Mouse (Mus musculus): Measurements from ENCODE around the gene Atp13a3. TPM values are rescaled to one million over a fixed set of nuclear protein-coding genes. Genes with fewer than 3 reads are reported as not detected.
"Not testable (repeated sequence)": the region's sequence is repeated elsewhere in the genome, so short reads cannot be mapped to it uniquely, and the experiment has no call there.

Gene Atp13a3
- polyA plus RNA-seq, 1 experiment from 2014 or later: 17.4 TPM

GRCm38 (mm10) chr16:30376237-30376636 lies 29.5 kb downstream of the Atp13a3 start:
- Histone ChIP-seq H3K27me3 (ENCODE audit: insufficient read depth, low read length) (no peaks in the 10 kb centered on the region), H3K27ac (ENCODE audit: low read depth) (no peak overlapping the region), H3K4me1 (ENCODE audit: insufficient read depth) (no peaks in the 10 kb centered on the region), H3K9ac (no peak overlapping the region), H3K36me3 (ENCODE audit: insufficient read depth) (no peaks in the 10 kb centered on the region), H3K4me3 (ENCODE audit: low read depth, low read length) (no peak overlapping the region), H3K9me3 (ENCODE audit: low read depth, low read length) (no peaks in the 10 kb centered on the region), H3K4me2 (no peak overlapping the region)
- 57% methylated on average over 3 of the region's 3 CpGs for WGBS
- no peak for DNase-seq
- ATAC-seq (ENCODE audit: insufficient read depth): no peak
- TF ChIP-seq CTCF (IDR thresholded peaks at IDR 0.05; ENCODE audit: low read depth): no peak

GRCm38 (mm10) chr16:30374927-30375326 lies 30.8 kb downstream of the Atp13a3 start:
- Histone ChIP-seq H3K36me3 (ENCODE audit: insufficient read depth) (no peaks in the 10 kb centered on the region), H3K4me3 (ENCODE audit: low read depth, low read length) (no peak overlapping the region), H3K9ac (no peak overlapping the region), H3K27me3 (ENCODE audit: insufficient read depth, low read length) (no peaks in the 10 kb centered on the region), H3K27ac (ENCODE audit: low read depth) (no peak overlapping the region), H3K4me2 (no peak overlapping the region), H3K9me3 (ENCODE audit: low read depth, low read length) (no peaks in the 10 kb centered on the region), H3K4me1 (ENCODE audit: insufficient read depth) (no peaks in the 10 kb centered on the region)
- DNase-seq: no peak
- ATAC-seq (ENCODE audit: insufficient read depth): no peak
- TF ChIP-seq CTCF (IDR thresholded peaks at IDR 0.05; ENCODE audit: low read depth): no peak
- 83% methylated on average over 3 of the region's 3 CpGs for WGBS

- Histone ChIP-seq H3K9ac (no peak overlapping the region), H3K9me3 (ENCODE audit: low read depth, low read length) (no peaks in the 10 kb centered on the region), H3K4me1 (ENCODE audit: insufficient read depth) (no peaks in the 10 kb centered on the region), H3K4me3 (ENCODE audit: low read depth, low read length) (no peak overlapping the region), H3K36me3 (ENCODE audit: insufficient read depth) (no peaks in the 10 kb centered on the region), H3K27ac (ENCODE audit: low read depth) (no peak overlapping the region), H3K27me3 (ENCODE audit: insufficient read depth, low read length) (no peaks in the 10 kb centered on the region), H3K4me2 (no peak overlapping the region)
- TF ChIP-seq CTCF (IDR thresholded peaks at IDR 0.05; ENCODE audit: low read depth): peak; percentile 85
- peak; percentile 85 for DNase-seq
- ATAC-seq (ENCODE audit: insufficient read depth): no peak
- 56% methylated on average over 3 of the region's 3 CpGs for WGBS
Observed at GRCm38 (mm10) chr16:30374266-30374665, 31.5 kb downstream of the Atp13a3 start.

- 82% methylated on average over 4 of the region's 4 CpGs for WGBS
- not testable (repeated sequence) for H3K9me3 ChIP-seq (ENCODE audit: low read depth, low read length); H3K36me3 ChIP-seq (ENCODE audit: insufficient read depth); H3K4me1 ChIP-seq (ENCODE audit: insufficient read depth); ATAC-seq (ENCODE audit: insufficient read depth); H3K27me3 ChIP-seq (ENCODE audit: insufficient read depth, low read length); H3K4me3 ChIP-seq (ENCODE audit: low read depth, low read length); DNase-seq; H3K27ac ChIP-seq (ENCODE audit: low read depth); H3K9ac ChIP-seq; H3K4me2 ChIP-seq
Observed at GRCm38 (mm10) chr16:30373286-30373685, 32.5 kb downstream of the Atp13a3 start.

GRCm38 (mm10) chr16:30367395-30367794 lies 38.4 kb downstream of the Atp13a3 start:
- H3K9me3 ChIP-seq (ENCODE audit: low read depth, low read length): no peaks in the 10 kb centered on the region
- H3K9ac ChIP-seq: no peak overlapping the region

GRCm38 (mm10) chr16:30364604-30365003 lies 41.2 kb downstream of the Atp13a3 start:
- ATAC-seq (ENCODE audit: insufficient read depth): no peak
- H3K27me3 ChIP-seq (ENCODE audit: insufficient read depth, low read length): no peaks in the 10 kb centered on the region
- H3K27ac ChIP-seq (ENCODE audit: low read depth): no peak overlapping the region
- no peak for DNase-seq
- no peaks in the 10 kb centered on the region for H3K4me1 ChIP-seq (ENCODE audit: insufficient read depth)
- H3K9ac ChIP-seq: no peak overlapping the region
- no peak overlapping the region for H3K4me2 ChIP-seq
- no peaks in the 10 kb centered on the region for H3K9me3 ChIP-seq (ENCODE audit: low read depth, low read length)
- TF ChIP-seq CTCF (IDR thresholded peaks at IDR 0.05; ENCODE audit: low read depth): no peak
- no peak overlapping the region for H3K4me3 ChIP-seq (ENCODE audit: low read depth, low read length)
- WGBS: 89% methylated on average over 6 of the region's 6 CpGs
- H3K36me3 ChIP-seq (ENCODE audit: insufficient read depth): 0 out of 2 replicates have a peak, but pooled peaks cover 4% of the 10 kb centered on the region

More at GRCm38 (mm10) chr16:30367395-30367794, 38.4 kb downstream of the Atp13a3 start:
- no peak for ATAC-seq (ENCODE audit: insufficient read depth)
- WGBS: 54% methylated on average over 2 of the region's 2 CpGs
- Histone ChIP-seq H3K36me3 (ENCODE audit: insufficient read depth) (0 out of 2 replicates have a peak, but pooled peaks cover 4% of the 10 kb centered on the region), H3K27ac (ENCODE audit: low read depth) (no peak overlapping the region), H3K4me3 (ENCODE audit: low read depth, low read length) (no peak overlapping the region), H3K4me1 (ENCODE audit: insufficient read depth) (no peaks in the 10 kb centered on the region), H3K4me2 (no peak overlapping the region), H3K27me3 (ENCODE audit: insufficient read depth, low read length) (no peaks in the 10 kb centered on the region)
- peak; percentile 13 for DNase-seq
- no peak for TF ChIP-seq CTCF (IDR thresholded peaks at IDR 0.05; ENCODE audit: low read depth)

- Histone ChIP-seq H3K9me3 (ENCODE audit: low read depth, low read length) (no peaks in the 10 kb centered on the region), H3K9ac (no peak overlapping the region), H3K27ac (ENCODE audit: low read depth) (no peak overlapping the region), H3K27me3 (ENCODE audit: insufficient read depth, low read length) (no peaks in the 10 kb centered on the region), H3K4me2 (no peak overlapping the region), H3K36me3 (ENCODE audit: insufficient read depth) (0 out of 2 replicates have a peak, but pooled peaks cover 4% of the 10 kb centered on the region), H3K4me1 (ENCODE audit: insufficient read depth) (no peaks in the 10 kb centered on the region), H3K4me3 (ENCODE audit: low read depth, low read length) (no peak overlapping the region)
- ATAC-seq (ENCODE audit: insufficient read depth) (no peak), DNase-seq (peak; percentile 21)
- no peak for TF ChIP-seq CTCF (IDR thresholded peaks at IDR 0.05; ENCODE audit: low read depth)
- WGBS: 67% methylated on average over 3 of the region's 3 CpGs
Observed at GRCm38 (mm10) chr16:30362528-30362927, 43.2 kb downstream of the Atp13a3 start.

GRCm38 (mm10) chr16:30353489-30353888 lies 52.3 kb downstream of the Atp13a3 start:
- not testable (repeated sequence) for H3K9me3 ChIP-seq (ENCODE audit: low read depth, low read length); ATAC-seq (ENCODE audit: insufficient read depth); DNase-seq; H3K9ac ChIP-seq; H3K4me3 ChIP-seq (ENCODE audit: low read depth, low read length); H3K4me1 ChIP-seq (ENCODE audit: insufficient read depth); H3K27me3 ChIP-seq (ENCODE audit: insufficient read depth, low read length); H3K27ac ChIP-seq (ENCODE audit: low read depth); H3K4me2 ChIP-seq
- WGBS: 99% methylated on average over 11 of the region's 11 CpGs
- peaks cover 28% of the 10 kb centered on the region; the same call in 1 of the 2 replicates for H3K36me3 ChIP-seq (ENCODE audit: insufficient read depth)
